Mouse (Mus musculus): Measurements from ENCODE around the gene Camk2d.

DNA sequence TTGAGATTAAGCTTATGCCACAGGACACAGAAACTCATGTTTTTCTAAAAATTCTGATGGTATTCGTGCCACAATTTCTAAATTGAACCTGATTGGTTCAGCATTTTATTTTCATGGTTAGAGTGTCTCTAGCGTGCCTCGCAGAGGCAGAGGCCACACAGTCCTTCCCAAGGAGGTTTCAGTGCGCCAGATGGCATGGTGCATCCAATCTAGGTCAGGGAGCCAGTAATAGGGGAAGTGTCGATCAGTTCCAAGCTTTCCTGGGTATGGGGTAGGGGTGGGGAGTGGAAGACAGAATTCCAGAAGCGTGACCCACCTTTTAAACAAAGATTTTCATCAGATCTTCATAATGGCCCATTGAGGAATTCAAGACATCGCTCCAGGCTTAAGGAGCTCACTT is 36.5 kb downstream of the Camk2d start:
- TF ChIP-seq POLR2A (IDR thresholded peaks at IDR 0.05; ENCODE audit: control insufficient read depth, low read depth, low read length) (no peak), CTCF (IDR thresholded peaks at IDR 0.05; ENCODE audit: control insufficient read depth, insufficient read depth, insufficient replicate concordance, low read depth, low read length) (no peak)
